Mouse (Mus musculus): ENCODE results near the gene Blm. TPM values are rescaled to one million over a fixed set of nuclear protein-coding genes. Genes with fewer than 3 reads are reported as not detected.

Blm gene
- polyA plus RNA-seq, 1 experiment from 2014 or later = 49.0 TPM

DNA sequence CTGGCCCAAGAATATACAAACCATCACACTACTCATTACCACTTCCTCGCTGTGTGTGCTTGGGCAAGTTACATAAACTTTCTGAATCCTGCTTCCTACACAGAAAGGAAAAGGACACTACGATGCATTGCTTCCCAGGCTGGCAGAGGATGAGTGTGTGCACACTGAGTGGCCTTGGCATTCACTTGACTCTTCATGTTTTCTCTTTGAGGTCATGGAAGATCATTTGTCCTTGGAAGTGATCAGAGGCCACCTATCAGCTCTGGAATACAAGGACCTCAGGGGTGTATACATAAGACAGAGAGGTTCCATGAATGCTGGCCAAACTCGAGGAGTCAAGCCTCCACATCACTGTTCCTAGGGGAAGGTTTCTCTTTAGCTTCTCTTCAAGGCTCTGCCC, 81.8 kb downstream of the Blm start:
- H3K4me3 ChIP-seq = no peak overlapping the region
- 93% methylated on average over 3 of the region's 3 CpGs for WGBS
- H3K4me1 ChIP-seq = no peaks in the 10 kb centered on the region
- peaks cover 67% of the 10 kb centered on the region for H3K36me3 ChIP-seq
- no peak for DNase-seq (ENCODE audit: low spot score)
- H3K27ac ChIP-seq (replicated peaks) = no peak overlapping the region
- H3K9me3 ChIP-seq (replicated peaks) = no peaks in the 10 kb centered on the region
- no peaks in the 10 kb centered on the region for H3K27me3 ChIP-seq (ENCODE audit: low read depth, poor library complexity, severe bottlenecking)

DNA sequence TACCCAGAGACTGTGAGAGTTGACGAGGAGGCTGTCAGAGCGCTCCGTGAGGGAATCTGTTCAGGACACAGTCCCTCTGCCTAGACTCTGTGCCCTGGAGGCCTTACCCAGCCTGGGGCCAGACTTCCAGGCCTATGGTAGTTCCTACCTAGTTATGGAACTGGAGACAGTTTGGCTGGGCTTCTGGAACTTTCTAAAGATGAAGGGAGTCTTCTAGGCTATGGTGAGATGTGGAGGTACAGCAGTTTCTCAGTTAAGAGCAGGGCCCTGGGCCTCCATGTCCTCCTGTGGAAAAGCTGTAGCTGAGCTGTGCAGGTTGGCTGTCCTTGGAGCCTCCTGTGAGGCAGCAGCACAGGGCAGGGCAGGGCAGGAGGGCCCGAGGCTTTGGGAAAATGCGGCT, 82.7 kb downstream of the Blm start:
- H3K36me3 ChIP-seq = peaks cover 58% of the 10 kb centered on the region

DNA sequence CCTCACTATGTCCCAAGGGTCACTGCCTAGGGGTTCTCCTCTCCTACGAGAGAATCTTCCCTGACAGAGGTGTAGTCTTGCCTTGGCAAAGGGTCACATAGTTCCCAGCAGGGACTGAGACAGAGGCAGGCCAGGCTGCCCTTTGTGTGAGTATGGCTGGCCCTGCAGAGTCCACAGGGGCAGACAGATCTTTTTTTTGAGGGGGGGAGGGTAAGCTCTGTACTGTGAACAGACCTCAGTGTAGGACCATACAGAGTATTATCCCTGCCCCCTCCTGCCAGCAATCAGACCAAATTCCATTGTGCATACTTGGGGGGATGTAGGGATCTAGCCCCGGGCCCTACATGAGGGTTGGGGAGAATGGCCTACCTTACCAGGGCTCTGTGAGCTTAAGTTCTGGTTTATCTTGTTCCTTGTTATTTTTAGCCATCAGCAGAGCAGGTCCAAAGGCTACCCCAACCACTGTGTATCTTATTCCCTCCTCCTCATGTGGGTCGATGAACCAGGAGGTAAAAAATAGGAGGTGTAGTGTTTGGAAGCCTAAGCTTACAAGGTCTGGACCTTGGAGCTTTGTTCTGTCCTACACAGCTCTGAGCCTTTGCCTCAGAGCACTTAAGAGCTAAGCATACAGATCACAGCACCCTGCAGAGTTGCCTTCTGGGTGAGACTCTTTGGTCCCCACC, 83.2 kb downstream of the Blm start:
- WGBS = 83% methylated on average over 3 of the region's 3 CpGs
- no peak overlapping the region for H3K4me3 ChIP-seq
- no peaks in the 10 kb centered on the region for H3K4me1 ChIP-seq
- no peak overlapping the region; the same call in 1 of the 2 replicates for H3K27ac ChIP-seq (replicated peaks)
- H3K36me3 ChIP-seq = peaks cover 52% of the 10 kb centered on the region
- no peaks in the 10 kb centered on the region for H3K27me3 ChIP-seq (ENCODE audit: low read depth, poor library complexity, severe bottlenecking)
- H3K9me3 ChIP-seq (replicated peaks) = no peaks in the 10 kb centered on the region
- DNase-seq (ENCODE audit: low spot score) = no peak

More for the DNA sequence above, 82.7 kb downstream of the Blm start:
- H3K27me3 ChIP-seq (ENCODE audit: low read depth, poor library complexity, severe bottlenecking) = no peaks in the 10 kb centered on the region
- no peaks in the 10 kb centered on the region for H3K9me3 ChIP-seq (replicated peaks)
- no peak for DNase-seq (ENCODE audit: low spot score)
- H3K4me3 ChIP-seq = no peak overlapping the region
- no peaks in the 10 kb centered on the region for H3K4me1 ChIP-seq
- 82% methylated on average over 5 of the region's 5 CpGs for WGBS
- no peak overlapping the region for H3K27ac ChIP-seq (replicated peaks)

DNA sequence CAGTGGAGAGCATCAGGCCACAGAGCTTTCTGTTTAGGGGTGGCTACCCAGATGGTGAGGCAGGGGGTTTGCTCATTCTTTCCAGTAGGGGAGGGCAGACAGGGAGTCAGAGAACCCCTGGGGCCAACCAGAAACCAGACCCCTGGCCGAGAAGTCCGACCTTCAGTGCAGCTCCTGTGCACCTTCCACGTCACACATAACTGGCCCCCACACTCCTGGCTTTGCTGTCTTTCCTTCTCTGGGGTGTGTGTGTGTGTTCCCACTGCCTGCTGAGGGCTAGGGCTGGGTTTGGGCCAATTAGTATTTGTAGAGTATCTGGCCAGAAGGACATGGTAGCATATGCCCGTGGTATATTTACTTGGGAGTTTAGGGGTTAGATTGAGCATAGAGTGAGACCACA, 84.6 kb downstream of the Blm start:
- Histone ChIP-seq H3K4me3 (no peak overlapping the region), H3K9me3 (replicated peaks) (no peaks in the 10 kb centered on the region), H3K27ac (replicated peaks) (no peak overlapping the region), H3K36me3 (peaks cover 41% of the 10 kb centered on the region), H3K4me1 (peaks cover 5% of the 10 kb centered on the region; the same call in 1 of the 2 replicates), H3K27me3 (ENCODE audit: low read depth, poor library complexity, severe bottlenecking) (no peaks in the 10 kb centered on the region)
- no peak for DNase-seq (ENCODE audit: low spot score)
- WGBS = 84% methylated on average over 4 of the region's 4 CpGs

DNA sequence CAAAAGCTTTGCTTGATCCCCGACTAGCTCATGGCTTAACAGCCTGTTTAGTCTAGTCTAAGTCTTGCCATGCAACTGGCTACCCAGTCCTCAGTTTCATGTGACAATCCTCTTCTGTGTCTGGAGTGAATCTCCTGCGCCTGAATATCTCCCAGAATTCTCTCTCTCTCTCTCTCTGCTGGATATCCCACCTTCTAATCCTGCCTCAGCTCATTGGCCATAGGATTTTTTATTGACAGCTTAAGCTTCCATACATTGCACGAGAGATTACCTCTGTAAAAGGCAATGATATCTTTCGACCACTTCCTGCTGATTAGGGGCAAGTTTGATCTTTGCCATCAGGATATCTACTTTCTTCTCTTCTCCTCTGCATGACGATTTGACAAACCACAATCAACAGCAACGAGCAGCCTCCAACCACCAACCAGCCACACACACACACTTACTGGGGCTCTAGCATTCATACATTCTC, 85.3 kb downstream of the Blm start:
- H3K4me3 ChIP-seq = no peak overlapping the region
- no peak for DNase-seq (ENCODE audit: low spot score)
- no peaks in the 10 kb centered on the region for H3K27me3 ChIP-seq (ENCODE audit: low read depth, poor library complexity, severe bottlenecking)
- peaks cover 6% of the 10 kb centered on the region; the same call in 1 of the 2 replicates for H3K4me1 ChIP-seq
- H3K36me3 ChIP-seq = peaks cover 34% of the 10 kb centered on the region
- WGBS = 86% methylated on average over 6 of the region's 6 CpGs
- H3K27ac ChIP-seq (replicated peaks) = no peak overlapping the region
- H3K9me3 ChIP-seq (replicated peaks) = no peaks in the 10 kb centered on the region

DNA sequence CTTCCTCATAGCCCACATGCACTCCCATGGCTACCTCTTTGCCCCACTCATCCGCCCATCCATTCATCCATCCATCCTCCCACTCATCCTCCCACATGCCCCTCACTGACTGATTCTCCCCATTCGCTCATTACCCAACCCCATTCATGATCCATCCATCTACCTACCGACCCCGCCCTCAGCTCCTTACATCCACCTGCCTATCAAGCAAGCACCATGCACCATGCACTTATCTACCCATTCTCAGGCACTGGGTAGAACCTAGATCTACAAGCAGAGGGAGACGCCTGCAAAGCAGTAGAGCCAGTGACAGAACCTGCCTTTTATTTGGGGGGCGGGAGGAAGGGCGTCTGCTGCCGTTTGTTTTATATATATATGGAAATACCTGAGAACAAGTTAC, 87.6 kb downstream of the Blm start:
- no peaks in the 10 kb centered on the region for H3K27me3 ChIP-seq (ENCODE audit: low read depth, poor library complexity, severe bottlenecking)
- H3K36me3 ChIP-seq = peaks cover 11% of the 10 kb centered on the region
- DNase-seq (ENCODE audit: low spot score) = no peak
- 95% methylated on average over 8 of the region's 8 CpGs for WGBS
- H3K4me1 ChIP-seq = peaks cover 21% of the 10 kb centered on the region
- H3K4me3 ChIP-seq = no peak overlapping the region
- no peak overlapping the region for H3K27ac ChIP-seq (replicated peaks)
- H3K9me3 ChIP-seq (replicated peaks) = no peaks in the 10 kb centered on the region

DNA sequence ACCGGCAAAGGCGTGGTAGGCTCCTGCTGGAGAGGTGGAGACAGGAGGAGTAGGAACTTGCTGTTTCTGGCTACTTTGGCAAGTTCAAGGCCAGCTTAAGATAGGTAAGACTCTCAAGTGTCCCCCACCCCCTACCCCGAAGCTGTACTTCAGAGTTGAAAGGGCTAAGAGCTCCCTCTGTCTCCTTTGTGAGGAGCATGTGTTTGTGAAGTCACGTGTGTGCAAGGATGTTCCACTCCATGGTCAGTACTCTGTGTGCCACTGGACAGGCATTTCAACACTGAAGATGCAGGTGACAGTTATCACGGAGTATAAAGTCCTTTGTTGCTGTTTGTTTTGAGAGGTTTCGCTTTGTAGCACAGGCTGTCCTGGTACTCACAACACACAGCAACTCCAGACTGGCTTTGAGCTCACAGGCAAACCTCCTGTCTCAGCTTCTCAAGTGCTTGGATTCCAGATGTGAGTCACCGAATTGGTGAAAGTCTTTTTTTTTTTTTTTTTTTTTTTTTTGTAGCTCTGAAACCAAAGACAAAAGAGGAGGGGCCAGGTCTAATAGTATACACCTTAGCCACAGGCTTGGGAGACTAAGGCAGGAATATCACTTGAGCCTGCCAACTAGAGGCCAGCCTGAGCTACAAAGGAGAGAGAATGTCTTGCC, 88.6 kb downstream of the Blm start:
- WGBS = 82% methylated on average over 7 of the region's 7 CpGs
- H3K4me1 ChIP-seq = peaks cover 28% of the 10 kb centered on the region
- H3K4me3 ChIP-seq = no peak overlapping the region
- DNase-seq (ENCODE audit: low spot score) = no peak
- H3K27me3 ChIP-seq (ENCODE audit: low read depth, poor library complexity, severe bottlenecking) = 0 out of 2 replicates have a peak, but pooled peaks cover 3% of the 10 kb centered on the region
- peaks cover 2% of the 10 kb centered on the region; the same call in 1 of the 2 replicates for H3K36me3 ChIP-seq
- H3K9me3 ChIP-seq (replicated peaks) = no peaks in the 10 kb centered on the region
- H3K27ac ChIP-seq (replicated peaks) = no peak overlapping the region

DNA sequence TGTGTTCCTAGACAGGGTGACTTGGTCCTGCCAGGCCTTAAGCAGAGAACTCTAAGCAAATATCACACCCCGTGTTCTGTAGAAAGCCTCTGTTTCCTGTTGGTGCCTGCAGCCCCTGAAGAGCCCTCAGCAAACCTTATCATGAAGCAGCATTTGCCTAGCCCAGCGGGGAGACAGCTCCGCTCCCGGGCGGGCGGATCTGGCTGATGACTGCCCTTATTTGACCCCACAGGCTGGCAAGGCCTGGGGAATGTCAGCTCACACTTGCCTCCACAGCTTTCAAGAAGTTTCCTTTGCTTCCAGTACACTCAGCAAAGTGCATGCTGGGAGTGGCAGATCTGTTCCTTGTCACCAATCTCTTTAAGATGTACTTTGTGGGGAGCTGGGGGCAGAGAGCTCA, 89.4 kb downstream of the Blm start:
- DNase-seq (ENCODE audit: low spot score) = no peak
- H3K9me3 ChIP-seq (replicated peaks) = no peaks in the 10 kb centered on the region
- H3K27me3 ChIP-seq (ENCODE audit: low read depth, poor library complexity, severe bottlenecking) = 0 out of 2 replicates have a peak, but pooled peaks cover 3% of the 10 kb centered on the region
- 54% methylated on average over 6 of the region's 6 CpGs for WGBS
- no peak overlapping the region for H3K4me3 ChIP-seq
- H3K36me3 ChIP-seq = no peaks in the 10 kb centered on the region
- H3K4me1 ChIP-seq = peaks cover 28% of the 10 kb centered on the region
- no peak overlapping the region for H3K27ac ChIP-seq (replicated peaks)

DNA sequence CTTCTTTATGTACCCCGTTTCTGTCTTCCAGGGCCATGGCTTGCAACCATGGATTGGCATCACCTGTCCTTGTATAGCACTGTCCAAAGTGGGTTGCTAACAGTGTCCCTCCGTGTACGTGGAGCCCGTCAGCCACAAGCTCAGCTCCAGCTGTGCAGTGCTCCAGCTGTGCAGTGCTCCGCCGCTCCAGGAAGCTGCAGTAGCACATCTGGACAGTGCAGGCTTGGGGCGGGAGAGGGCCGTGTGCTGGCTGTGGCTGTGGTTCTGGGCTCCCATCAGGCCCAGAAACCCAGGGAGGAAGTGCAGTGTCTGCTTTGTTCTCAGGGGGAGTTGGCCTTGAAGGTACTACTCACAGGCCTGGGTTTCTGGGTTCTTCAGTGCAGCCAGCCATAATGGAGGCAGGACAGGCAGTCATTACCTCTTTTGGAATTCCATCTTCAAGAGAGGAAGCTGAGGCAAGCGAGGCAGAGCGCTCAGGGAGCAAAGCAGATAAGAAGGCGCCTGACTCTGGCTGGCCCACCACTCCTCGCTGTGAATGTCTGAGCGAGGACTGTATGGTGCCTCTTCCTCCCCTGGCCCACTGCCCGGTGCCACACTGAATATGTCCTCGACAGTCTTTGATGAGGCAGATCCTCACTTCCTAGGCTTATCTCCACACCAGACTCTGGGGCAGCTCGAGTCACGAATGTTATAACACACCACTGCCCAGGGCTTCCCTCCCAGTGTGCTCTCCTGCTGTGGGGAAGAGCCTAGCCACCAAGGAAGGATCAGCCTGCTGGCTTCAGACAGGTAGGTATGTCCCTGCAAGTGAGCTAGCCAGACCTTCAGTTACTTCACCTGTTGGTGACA, 90.3 kb downstream of the Blm start:
- peaks cover 28% of the 10 kb centered on the region for H3K4me1 ChIP-seq
- 74% methylated on average over 17 of the region's 17 CpGs for WGBS

DNA sequence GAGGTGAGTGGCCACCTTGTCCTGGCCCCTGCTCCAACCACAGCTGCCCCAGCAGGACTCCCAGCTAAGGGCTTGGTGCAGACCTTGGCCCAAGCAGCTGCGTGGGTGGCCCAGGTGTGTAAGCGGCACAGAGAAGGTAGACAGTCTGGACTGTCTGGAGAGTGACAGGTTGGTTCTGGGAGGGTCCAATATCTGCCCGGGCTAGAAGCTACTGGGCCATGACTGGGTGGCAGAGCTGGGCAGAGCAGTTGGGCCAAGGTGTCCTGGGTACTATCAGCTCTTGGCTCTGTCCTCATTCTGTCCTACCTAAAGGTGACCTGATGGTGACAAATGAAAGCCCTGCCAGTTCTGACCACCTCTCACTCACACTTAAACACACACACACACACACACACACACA, 91.8 kb downstream of the Blm start:
- H3K4me3 ChIP-seq = no peak overlapping the region
- no peak overlapping the region for H3K27ac ChIP-seq (replicated peaks)
- whole genome bisulfite sequencing = 91% methylated on average over 3 of the region's 3 CpGs
- no peak for DNase-seq (ENCODE audit: low spot score)
- peaks cover 10% of the 10 kb centered on the region; the same call in 1 of the 2 replicates for H3K27me3 ChIP-seq (ENCODE audit: low read depth, poor library complexity, severe bottlenecking)
- H3K4me1 ChIP-seq = peaks cover 38% of the 10 kb centered on the region
- no peaks in the 10 kb centered on the region for H3K9me3 ChIP-seq (replicated peaks)
- no peaks in the 10 kb centered on the region for H3K36me3 ChIP-seq

More for the DNA sequence above, 90.3 kb downstream of the Blm start:
- Histone ChIP-seq H3K9me3 (replicated peaks) (no peaks in the 10 kb centered on the region), H3K27ac (replicated peaks) (no peak overlapping the region; the same call in 1 of the 2 replicates), H3K27me3 (ENCODE audit: low read depth, poor library complexity, severe bottlenecking) (peaks cover 10% of the 10 kb centered on the region; the same call in 1 of the 2 replicates), H3K36me3 (no peaks in the 10 kb centered on the region), H3K4me3 (no peak overlapping the region)
- no peak for DNase-seq (ENCODE audit: low spot score)

DNA sequence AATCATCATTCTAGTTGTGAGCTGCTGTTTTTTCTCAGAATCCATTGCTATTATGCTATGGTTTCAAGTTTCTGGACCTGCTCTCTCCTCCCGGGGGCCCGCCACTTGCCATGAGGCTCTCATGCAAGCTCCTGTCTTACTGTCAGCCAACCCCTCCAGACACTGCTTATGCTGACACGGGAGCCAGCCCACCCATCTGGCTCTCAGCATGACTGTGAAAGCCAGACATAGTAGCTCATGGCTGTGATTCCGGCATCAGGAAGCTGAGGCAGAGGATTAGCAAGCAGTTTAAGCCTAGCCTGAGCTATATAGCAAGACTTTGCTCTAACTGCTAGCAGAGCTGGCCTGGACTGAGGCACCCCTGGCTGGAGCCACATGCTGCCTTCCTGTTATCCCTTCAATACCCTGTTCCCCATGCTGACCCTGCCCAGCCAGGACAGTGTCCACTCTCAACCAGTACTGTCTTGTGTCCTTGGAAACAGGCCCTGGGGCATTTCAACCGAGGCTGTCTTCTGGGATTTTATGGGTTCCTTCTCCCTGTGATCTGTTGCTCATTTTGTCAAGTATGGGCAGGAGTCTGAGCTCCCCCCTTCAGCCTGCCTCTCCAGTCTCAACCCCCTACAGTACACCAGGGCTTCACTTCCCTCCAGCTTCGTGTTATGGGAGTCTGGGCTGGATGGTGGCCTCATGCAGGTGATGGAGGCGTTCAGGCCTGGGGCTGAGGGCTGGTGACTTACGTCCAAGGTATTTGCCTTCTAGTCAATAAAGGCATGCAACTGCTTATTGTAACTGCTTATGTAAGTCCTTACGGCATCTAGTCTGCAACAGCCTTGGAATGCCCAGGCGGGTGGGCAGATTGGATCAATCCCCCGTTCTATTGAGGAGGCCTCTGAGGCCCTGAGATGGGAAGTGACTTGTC, 92.7 kb downstream of the Blm start:
- no peak for DNase-seq (ENCODE audit: low spot score)
- Histone ChIP-seq H3K9me3 (replicated peaks) (no peaks in the 10 kb centered on the region), H3K27me3 (ENCODE audit: low read depth, poor library complexity, severe bottlenecking) (peaks cover 10% of the 10 kb centered on the region; the same call in 1 of the 2 replicates), H3K4me3 (no peak overlapping the region), H3K4me1 (peaks cover 38% of the 10 kb centered on the region), H3K36me3 (no peaks in the 10 kb centered on the region), H3K27ac (replicated peaks) (no peak overlapping the region)
- 64% methylated on average over 11 of the region's 11 CpGs for WGBS

DNA sequence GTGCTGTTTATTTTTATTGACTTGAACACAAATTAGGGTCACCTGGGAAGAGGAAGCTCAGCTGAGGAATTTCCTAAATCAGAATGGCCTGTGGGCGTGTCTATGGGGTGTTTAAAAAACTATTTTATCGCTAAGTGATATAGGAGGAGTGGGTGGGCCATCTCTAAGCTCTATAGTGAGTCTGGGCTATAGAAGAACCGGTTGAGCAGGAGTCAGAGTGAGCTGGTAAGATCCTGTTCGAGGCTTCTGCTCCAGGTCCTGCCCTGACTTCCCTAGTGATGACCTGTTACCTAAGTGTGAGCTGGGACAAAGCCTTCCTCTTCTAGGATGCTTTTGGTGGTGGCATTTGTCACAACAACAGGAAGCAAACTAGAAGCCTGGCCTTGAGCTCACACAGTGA, 94.2 kb downstream of the Blm start:
- Histone ChIP-seq H3K9me3 (replicated peaks) (no peaks in the 10 kb centered on the region), H3K27ac (replicated peaks) (no peak overlapping the region), H3K36me3 (no peaks in the 10 kb centered on the region), H3K27me3 (ENCODE audit: low read depth, poor library complexity, severe bottlenecking) (peaks cover 10% of the 10 kb centered on the region; the same call in 1 of the 2 replicates), H3K4me3 (no peak overlapping the region), H3K4me1 (peaks cover 36% of the 10 kb centered on the region)
- no peak for DNase-seq (ENCODE audit: low spot score)
- WGBS = 72% methylated on average over 4 of the region's 4 CpGs

Data from midbrain, embryonic 10.5 days (tissue).